ENCODE assay signal across 21 mouse cellular contexts in the genomic region with DNA sequence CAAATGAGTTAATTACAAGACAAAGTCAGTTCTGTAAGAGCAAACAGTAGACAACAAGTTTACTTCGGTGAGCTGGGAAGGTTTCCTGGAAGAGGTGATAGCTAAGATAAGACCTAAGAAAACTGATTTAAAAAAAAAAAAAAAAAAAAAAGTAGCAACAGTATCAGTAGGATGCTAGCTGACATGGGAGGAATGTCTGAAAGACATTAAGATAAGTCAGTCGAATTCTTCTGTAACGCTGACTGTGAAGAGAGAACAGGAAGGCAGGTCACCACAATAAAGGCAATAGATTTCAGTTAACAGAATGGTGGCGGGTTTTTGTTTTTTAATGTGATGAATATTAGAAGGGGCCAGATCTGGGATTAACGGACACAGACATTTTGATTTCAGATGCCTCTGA.
"Had no signal": no experiment of that assay in that cellular context is flagged by ENCODE, and none has a peak within 500 bp of the region (broad histone marks: within the 10 kb centered on the region; RNA-seq: fewer than 3 reads in every experiment).

No protein-coding gene starts in this region.

- H3K4me3 ChIP-seq: limb, embryonic 10.5 days; limb, embryonic 13.5 days; liver, embryonic 12.5 days; liver, embryonic 15.5 days; lung, embryonic 15.5 days; megakaryocyte, embryonic 14.5 days; midbrain, embryonic 10.5 days; neural tube, embryonic 12.5 days; neural tube, embryonic 15.5 days; stomach, embryonic 15.5 days had no signal

- H3K4me2 ChIP-seq: limb, embryonic 13.5 days; liver, embryonic 12.5 days; liver, embryonic 15.5 days; lung, embryonic 15.5 days; neural tube, embryonic 12.5 days; neural tube, embryonic 15.5 days; stomach, embryonic 15.5 days had no signal

- H3K27me3 ChIP-seq: limb, embryonic 13.5 days; liver, embryonic 12.5 days; liver, embryonic 15.5 days; lung, embryonic 15.5 days; megakaryocyte, embryonic 14.5 days; neural tube, embryonic 12.5 days; neural tube, embryonic 15.5 days; stomach, embryonic 15.5 days had no signal

- H3K27ac ChIP-seq: limb, embryonic 10.5 days; limb, embryonic 13.5 days; liver, embryonic 12.5 days; liver, embryonic 15.5 days; lung, embryonic 15.5 days; midbrain, embryonic 10.5 days; neural tube, embryonic 12.5 days; neural tube, embryonic 15.5 days; stomach, embryonic 15.5 days had no signal

- H3K9me3 ChIP-seq: limb, embryonic 10.5 days; liver, embryonic 12.5 days; liver, embryonic 15.5 days; lung, embryonic 15.5 days; midbrain, embryonic 10.5 days; neural tube, embryonic 12.5 days; stomach, embryonic 15.5 days had no signal

- H3K36me3 ChIP-seq: limb, embryonic 13.5 days; liver, embryonic 15.5 days; lung, embryonic 15.5 days; midbrain, embryonic 10.5 days; neural tube, embryonic 12.5 days; neural tube, embryonic 15.5 days; stomach, embryonic 15.5 days had no signal

- H3K9ac ChIP-seq: limb, embryonic 13.5 days; liver, embryonic 12.5 days; liver, embryonic 15.5 days; lung, embryonic 15.5 days; neural tube, embryonic 12.5 days; neural tube, embryonic 15.5 days; stomach, embryonic 15.5 days had no signal

- ATAC-seq: liver, embryonic 12.5 days had no signal

- DNase-seq: kidney, adult 8-10 months; kidney, postnatal 14 days; kidney, postnatal 4 days; liver; lung, adult 18-20 months; lung, postnatal 10 days; lung, postnatal 36 days; midbrain, embryonic 14.5 days; right cerebral cortex, adult 18-20 months; right cerebral cortex, postnatal 14 days; right cerebral cortex, postnatal 4 days had no signal

- H3K4me1 ChIP-seq: limb, embryonic 13.5 days; lung, embryonic 15.5 days; midbrain, embryonic 10.5 days; neural tube, embryonic 12.5 days; neural tube, embryonic 15.5 days; stomach, embryonic 15.5 days had no signal
